Mouse (Mus musculus): ENCODE measurements around the gene Thada.

GRCm38 (mm10) chr17:84145826-84146287 lies 320.1 kb downstream of the Thada start:
- TF ChIP-seq CTCF (IDR thresholded peaks at IDR 0.05) (peak; percentile 33), EP300 (IDR thresholded peaks at IDR 0.05) (peak; percentile 88)
